Mouse (Mus musculus): Measurements from ENCODE around the gene Uchl1. TPM values are rescaled to one million over a fixed set of nuclear protein-coding genes. Genes with fewer than 3 reads are reported as not detected.
A peak's percentile ranks its signal among the peaks of the same experiment; 100 is the strongest.

The Uchl1 gene
- polyA plus RNA-seq (2012; rRNA removed), result 8.0 and 9.3 TPM in 2 replicates

- H3K4me1 ChIP-seq (ENCODE audit: control insufficient read depth, insufficient read depth, low read length), result no peaks in the 10 kb centered on the region; the same call in 1 of the 2 replicates
- under 1% methylated on average over 20 of the region's 20 CpGs for WGBS
- peak within 1 kb of the TSS; percentile 42 for H3K4me3 ChIP-seq (replicated peaks; ENCODE audit: extremely low read depth, low read depth, low read length)
- DNase-seq, result peak; percentile 7
- TF ChIP-seq POLR2A (IDR thresholded peaks at IDR 0.05; ENCODE audit: borderline replicate concordance, extremely low read depth, low read depth, low read length) (no peak), CTCF (IDR thresholded peaks at IDR 0.05; ENCODE audit: insufficient read depth, low read length) (no peak)
Measured at GRCm38 (mm10) chr5:66675983-66676382, at the start of gene Uchl1. Uchl1 (plus strand) TSS chr5:66676091.

- Histone ChIP-seq H3K4me1 (ENCODE audit: control insufficient read depth, insufficient read depth, low read length) (no peaks in the 10 kb centered on the region), H3K4me3 (replicated peaks; ENCODE audit: extremely low read depth, low read depth, low read length) (no peak overlapping the region)
- WGBS, result 57% methylated on average over 7 of the region's 7 CpGs
- no peak for TF ChIP-seq CTCF (IDR thresholded peaks at IDR 0.05; ENCODE audit: insufficient read depth, low read length)
- no peak for TF ChIP-seq POLR2A (IDR thresholded peaks at IDR 0.05; ENCODE audit: borderline replicate concordance, extremely low read depth, low read depth, low read length)
- no peak for DNase-seq
Measured at GRCm38 (mm10) chr5:66627805-66628204, 48.1 kb upstream of the Uchl1 start.

GRCm38 (mm10) chr5:66635459-66636079 lies 40.3 kb upstream of the Uchl1 start:
- no peaks in the 10 kb centered on the region for H3K4me1 ChIP-seq (ENCODE audit: control insufficient read depth, insufficient read depth, low read length)
- no peak for DNase-seq
- TF ChIP-seq CTCF (IDR thresholded peaks at IDR 0.05; ENCODE audit: insufficient read depth, low read length), result no peak
- TF ChIP-seq POLR2A (IDR thresholded peaks at IDR 0.05; ENCODE audit: borderline replicate concordance, extremely low read depth, low read depth, low read length), result no peak
- no peak overlapping the region for H3K4me3 ChIP-seq (replicated peaks; ENCODE audit: extremely low read depth, low read depth, low read length)
- WGBS, result 62% methylated on average over 10 of the region's 10 CpGs

GRCm38 (mm10) chr5:66642156-66642555 lies 33.7 kb upstream of the Uchl1 start:
- TF ChIP-seq POLR2A (IDR thresholded peaks at IDR 0.05; ENCODE audit: borderline replicate concordance, extremely low read depth, low read depth, low read length), result no peak
- H3K4me1 ChIP-seq (ENCODE audit: control insufficient read depth, insufficient read depth, low read length), result no peaks in the 10 kb centered on the region
- WGBS, result 77% methylated on average over 4 of the region's 4 CpGs

GRCm38 (mm10) chr5:66643260-66643659 lies 32.6 kb upstream of the Uchl1 start:
- H3K4me1 ChIP-seq (ENCODE audit: control insufficient read depth, insufficient read depth, low read length), result no peaks in the 10 kb centered on the region
- WGBS, result 85% methylated on average over 5 of the region's 5 CpGs

More at GRCm38 (mm10) chr5:66642156-66642555, 33.7 kb upstream of the Uchl1 start:
- no peak for DNase-seq
- no peak overlapping the region for H3K4me3 ChIP-seq (replicated peaks; ENCODE audit: extremely low read depth, low read depth, low read length)

GRCm38 (mm10) chr5:66647504-66647903 lies 28.4 kb upstream of the Uchl1 start:
- 35% methylated on average over 7 of the region's 7 CpGs for WGBS
- DNase-seq, result no peak
- H3K4me1 ChIP-seq (ENCODE audit: control insufficient read depth, insufficient read depth, low read length), result no peaks in the 10 kb centered on the region
- H3K4me3 ChIP-seq (replicated peaks; ENCODE audit: extremely low read depth, low read depth, low read length), result no peak overlapping the region
- TF ChIP-seq POLR2A (IDR thresholded peaks at IDR 0.05; ENCODE audit: borderline replicate concordance, extremely low read depth, low read depth, low read length), result no peak
- no peak for TF ChIP-seq CTCF (IDR thresholded peaks at IDR 0.05; ENCODE audit: insufficient read depth, low read length)

More at GRCm38 (mm10) chr5:66643260-66643659, 32.6 kb upstream of the Uchl1 start:
- TF ChIP-seq CTCF (IDR thresholded peaks at IDR 0.05; ENCODE audit: insufficient read depth, low read length) (no peak), POLR2A (IDR thresholded peaks at IDR 0.05; ENCODE audit: borderline replicate concordance, extremely low read depth, low read depth, low read length) (no peak)
- no peak overlapping the region for H3K4me3 ChIP-seq (replicated peaks; ENCODE audit: extremely low read depth, low read depth, low read length)
- no peak for DNase-seq

- 10% methylated on average over 5 of the region's 5 CpGs for WGBS
- DNase-seq, result peak; percentile 12
- no peak overlapping the region for H3K4me3 ChIP-seq (replicated peaks; ENCODE audit: extremely low read depth, low read depth, low read length)
Measured at GRCm38 (mm10) chr5:66654220-66654619, 21.7 kb upstream of the Uchl1 start.

GRCm38 (mm10) chr5:66675189-66675890 lies 551 bp upstream of the Uchl1 start:
- H3K4me3 ChIP-seq (replicated peaks; ENCODE audit: extremely low read depth, low read depth, low read length), result no peak overlapping the region
- no peak for DNase-seq
- WGBS, result 4% methylated on average over 18 of the region's 18 CpGs
- no peak for TF ChIP-seq POLR2A (IDR thresholded peaks at IDR 0.05; ENCODE audit: borderline replicate concordance, extremely low read depth, low read depth, low read length)
- no peak for TF ChIP-seq CTCF (IDR thresholded peaks at IDR 0.05; ENCODE audit: insufficient read depth, low read length)
- no peaks in the 10 kb centered on the region; the same call in 1 of the 2 replicates for H3K4me1 ChIP-seq (ENCODE audit: control insufficient read depth, insufficient read depth, low read length)

More at GRCm38 (mm10) chr5:66654220-66654619, 21.7 kb upstream of the Uchl1 start:
- H3K4me1 ChIP-seq (ENCODE audit: control insufficient read depth, insufficient read depth, low read length), result peaks cover 6% of the 10 kb centered on the region
- TF ChIP-seq CTCF (IDR thresholded peaks at IDR 0.05; ENCODE audit: insufficient read depth, low read length) (no peak), POLR2A (IDR thresholded peaks at IDR 0.05; ENCODE audit: borderline replicate concordance, extremely low read depth, low read depth, low read length) (no peak)

- TF ChIP-seq CTCF (IDR thresholded peaks at IDR 0.05; ENCODE audit: insufficient read depth, low read length), result no peak
- no peak for TF ChIP-seq POLR2A (IDR thresholded peaks at IDR 0.05; ENCODE audit: borderline replicate concordance, extremely low read depth, low read depth, low read length)
- 2% methylated on average over 51 of the region's 51 CpGs for WGBS
- DNase-seq, result peak; percentile 9
Measured at GRCm38 (mm10) chr5:66676457-66677117, 696 bp downstream of the Uchl1 start.

More at GRCm38 (mm10) chr5:66676457-66677117, 696 bp downstream of the Uchl1 start:
- peak overlapping the region; percentile 42 for H3K4me3 ChIP-seq (replicated peaks; ENCODE audit: extremely low read depth, low read depth, low read length)
- no peaks in the 10 kb centered on the region; the same call in 1 of the 2 replicates for H3K4me1 ChIP-seq (ENCODE audit: control insufficient read depth, insufficient read depth, low read length)

All from lung, adult 2 months (tissue).